Mouse (Mus musculus): Measurements from ENCODE around the gene Cyp3a41a. TPM values are rescaled to one million over a fixed set of nuclear protein-coding genes. Genes with fewer than 3 reads are reported as not detected.

The Cyp3a41a gene
- total RNA-seq (2023), result not detected

GRCm38 (mm10) chr5:145720036-145720435 lies at the start of gene Cyp3a41a:
TSS of gene Cyp3a41a (minus strand) at chr5:145720136.

Other genes starting within 250 kb of the Cyp3a41a start
- not detected for gene Cyp3a41b, start 135.4 kb downstream of the Cyp3a41a start, total RNA-seq (2023)
- gene Cyp3a44, start 85.7 kb upstream of the Cyp3a41a start, total RNA-seq (2023), result not detected
- gene Cyp3a11, start 159.8 kb upstream of the Cyp3a41a start, total RNA-seq (2023), result not detected